In the genomic region with DNA sequence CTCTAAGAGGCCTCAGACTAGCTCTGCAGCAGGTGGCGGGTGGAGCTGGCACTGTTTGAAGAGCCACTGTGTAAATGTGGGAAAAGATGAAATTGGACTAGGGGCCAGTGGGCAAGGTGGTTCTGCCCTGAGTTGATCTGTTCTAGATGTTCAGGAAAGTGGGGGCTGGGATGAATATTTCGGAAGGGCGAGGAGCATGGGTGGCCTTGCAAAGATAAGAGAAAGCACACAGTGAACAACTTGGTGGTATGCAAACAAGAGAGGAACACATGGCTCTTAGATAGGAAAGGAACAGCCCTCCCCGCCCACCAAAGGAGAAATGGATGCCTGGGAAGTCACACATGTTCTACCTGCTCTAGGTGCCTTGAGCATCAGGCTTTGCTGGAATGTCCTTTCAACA, we compare ENCODE assay signal across 25 mouse cellular contexts. TPM values are rescaled to one million over a fixed set of nuclear protein-coding genes. Genes with fewer than 3 reads are reported as not detected.
DNase-seq lines count a peak whose midpoint lies in the region; ATAC-seq and TF ChIP-seq lines count a peak whose summit lies in the region.
"Had no signal": no experiment of that assay in that cellular context is flagged by ENCODE, and none has a peak within 500 bp of the region (broad histone marks: within the 10 kb centered on the region; RNA-seq: fewer than 3 reads in every experiment).

No protein-coding gene starts in this region.

- no peaks in the 10 kb centered on the region for H3K36me3 ChIP-seq in lung, postnatal 0 days (ENCODE audit: insufficient read depth, low read length)
- no peaks in the 10 kb centered on the region for H3K36me3 ChIP-seq in liver, embryonic 16.5 days (ENCODE audit: control insufficient read depth, insufficient read depth)
- no peaks in the 10 kb centered on the region for H3K36me3 ChIP-seq in stomach, postnatal 0 days (ENCODE audit: control insufficient read depth, insufficient read depth, low read length)
- H3K36me3 ChIP-seq in midbrain, embryonic 13.5 days = no peaks in the 10 kb centered on the region
- H3K36me3 ChIP-seq: embryonic facial prominence, embryonic 15.5 days; forebrain, embryonic 10.5 days; heart, embryonic 12.5 days; hindbrain, embryonic 15.5 days had no signal

- H3K9me3 ChIP-seq in lung, postnatal 0 days (ENCODE audit: low read length) = no peaks in the 10 kb centered on the region
- H3K9me3 ChIP-seq in liver, embryonic 16.5 days (replicated peaks; ENCODE audit: control insufficient read depth, low read length) = no peaks in the 10 kb centered on the region
- H3K9me3 ChIP-seq in stomach, postnatal 0 days (ENCODE audit: control insufficient read depth, low read length) = no peaks in the 10 kb centered on the region
- no peaks in the 10 kb centered on the region for H3K9me3 ChIP-seq in midbrain, embryonic 13.5 days
- H3K9me3 ChIP-seq: embryonic facial prominence, embryonic 15.5 days; forebrain, embryonic 10.5 days; heart, embryonic 12.5 days; hindbrain, embryonic 15.5 days had no signal

- no peak overlapping the region for H3K4me3 ChIP-seq in lung, postnatal 0 days (ENCODE audit: low read depth, low read length)
- H3K4me3 ChIP-seq in liver, embryonic 16.5 days (ENCODE audit: low read depth, low read length) = no peak overlapping the region
- no peak overlapping the region for H3K4me3 ChIP-seq in stomach, postnatal 0 days (ENCODE audit: low read depth, low read length)
- no peak overlapping the region for H3K4me3 ChIP-seq in midbrain, embryonic 13.5 days (replicated peaks)
- H3K4me3 ChIP-seq: embryonic facial prominence, embryonic 15.5 days; forebrain, embryonic 10.5 days; heart, embryonic 12.5 days; hindbrain, embryonic 15.5 days had no signal

- no peaks in the 10 kb centered on the region for H3K4me1 ChIP-seq in lung, postnatal 0 days (ENCODE audit: insufficient read depth, low read depth, low read length)
- H3K4me1 ChIP-seq in liver, embryonic 16.5 days (ENCODE audit: control insufficient read depth, low read depth, low read length) = peaks cover 6% of the 10 kb centered on the region
- H3K4me1 ChIP-seq in stomach, postnatal 0 days (replicated peaks; ENCODE audit: control insufficient read depth, insufficient read depth) = peaks cover 7% of the 10 kb centered on the region
- H3K4me1 ChIP-seq in midbrain, embryonic 13.5 days (replicated peaks) = no peaks in the 10 kb centered on the region
- H3K4me1 ChIP-seq: hindbrain, embryonic 15.5 days had no signal

- ATAC-seq in lung, postnatal 0 days = peak; percentile 40
- peak; percentile 66 for ATAC-seq in liver, embryonic 16.5 days (ENCODE audit: low read depth)
- ATAC-seq in stomach, postnatal 0 days (ENCODE audit: low FRiP score, low TSS enrichment) = peak; percentile 81
- ATAC-seq in midbrain, embryonic 13.5 days = no peak
- ATAC-seq: CD4-positive, CD25-positive, alpha-beta regulatory T cell, adult 4 months; forebrain, postnatal 0 days had no signal

- peak; percentile 18; the same call in 1 of the 2 replicates for TF ChIP-seq EP300 in lung, postnatal 0 days (IDR thresholded peaks at IDR 0.05)
- no peak for TF ChIP-seq EP300 in stomach, postnatal 0 days (optimal IDR thresholded peaks at IDR 0.05)

- DNase-seq in lung, postnatal 0 days (ENCODE audit: low spot score) = no peak
- DNase-seq in lung, postnatal 36 days = no peak
- DNase-seq in liver = peak; percentile 40
- peak; percentile 59 for DNase-seq in stomach, postnatal 0 days (ENCODE audit: low spot score)
- no peak for DNase-seq in right cerebral cortex, postnatal 25 days
- no peak for DNase-seq in kidney, adult 18-20 months
- DNase-seq: adrenal gland, postnatal 36 days; cerebellum, adult 2 months; cerebellum, postnatal 36 days; forebrain, postnatal 0 days; heart, postnatal 14 days; lung, postnatal 10 days; thymus, adult 18-20 months had no signal

- H3K4me2 ChIP-seq in lung, postnatal 0 days (replicated peaks; ENCODE audit: low read depth, low read length) = no peak overlapping the region
- H3K4me2 ChIP-seq in liver, embryonic 16.5 days (ENCODE audit: low read depth, low read length) = no peak overlapping the region
- H3K4me2 ChIP-seq in stomach, postnatal 0 days (replicated peaks; ENCODE audit: low read depth) = no peak overlapping the region
- H3K4me2 ChIP-seq in midbrain, embryonic 13.5 days (replicated peaks) = no peak overlapping the region
- H3K4me2 ChIP-seq: embryonic facial prominence, embryonic 15.5 days; heart, embryonic 12.5 days; hindbrain, embryonic 15.5 days; midbrain, embryonic 11.5 days had no signal

- H3K27me3 ChIP-seq in lung, postnatal 0 days (replicated peaks; ENCODE audit: insufficient read depth, low read length) = no peaks in the 10 kb centered on the region
- H3K27me3 ChIP-seq in liver, embryonic 16.5 days (ENCODE audit: control insufficient read depth, insufficient read depth, low read depth, low read length) = no peaks in the 10 kb centered on the region
- no peaks in the 10 kb centered on the region for H3K27me3 ChIP-seq in stomach, postnatal 0 days (ENCODE audit: control insufficient read depth, insufficient read depth, low read length)
- H3K27me3 ChIP-seq in midbrain, embryonic 13.5 days = no peaks in the 10 kb centered on the region
- H3K27me3 ChIP-seq: embryonic facial prominence, embryonic 15.5 days; heart, embryonic 12.5 days; hindbrain, embryonic 15.5 days had no signal

- H3K9ac ChIP-seq in lung, postnatal 0 days (replicated peaks; ENCODE audit: low read depth) = no peak overlapping the region
- no peak overlapping the region for H3K9ac ChIP-seq in liver, embryonic 16.5 days (ENCODE audit: low read depth, low read length)
- H3K9ac ChIP-seq in stomach, postnatal 0 days (ENCODE audit: low read length) = no peak overlapping the region
- H3K9ac ChIP-seq in midbrain, embryonic 13.5 days (replicated peaks) = no peak overlapping the region
- H3K9ac ChIP-seq: embryonic facial prominence, embryonic 15.5 days; forebrain, postnatal 0 days; heart, embryonic 12.5 days; hindbrain, embryonic 15.5 days had no signal

- no peak overlapping the region for H3K27ac ChIP-seq in lung, postnatal 0 days (ENCODE audit: low read length)
- H3K27ac ChIP-seq in liver, embryonic 16.5 days (ENCODE audit: low read length) = peak overlapping the region; percentile 74; the same call in 1 of the 2 replicates
- H3K27ac ChIP-seq in stomach, postnatal 0 days (replicated peaks) = peak overlapping the region; percentile 63; the same call in 1 of the 2 replicates
- H3K27ac ChIP-seq in midbrain, embryonic 13.5 days = no peak overlapping the region
- H3K27ac ChIP-seq: embryonic facial prominence, embryonic 15.5 days; forebrain, embryonic 10.5 days; hindbrain, embryonic 15.5 days had no signal

- WGBS in lung, postnatal 0 days = 66% methylated on average over 4 of the region's 4 CpGs
- WGBS in liver, embryonic 16.5 days (ENCODE audit: insufficient replicate concordance) = 24% methylated on average over 4 of the region's 4 CpGs
- 76% methylated on average over 4 of the region's 4 CpGs for WGBS in stomach, postnatal 0 days
- WGBS in midbrain, embryonic 13.5 days = 95% methylated on average over 4 of the region's 4 CpGs

- no peak for TF ChIP-seq CTCF in lung, postnatal 0 days (IDR thresholded peaks at IDR 0.05)
- TF ChIP-seq CTCF in stomach, postnatal 0 days (IDR thresholded peaks at IDR 0.05; ENCODE audit: low read depth) = no peak

RNA-seq across cellular contexts. Expression of a gene that starts 18.8 kb away (rescaled TPM):
- 12.8 and 34.0 TPM in 2 replicates for polyA plus RNA-seq in lung, postnatal 0 days (2015; fragmentation: Nextera tagmentation; extraction: Ambion mirVana)
- 293 and 366 TPM in 2 replicates for polyA plus RNA-seq in liver, embryonic 16.5 days (2015; fragmentation: Nextera tagmentation; extraction: Ambion mirVana)
- 290 and 337 TPM in 2 replicates for polyA plus RNA-seq in stomach, postnatal 0 days (2015; fragmentation: Nextera tagmentation; extraction: Ambion mirVana)
- polyA plus RNA-seq in midbrain, embryonic 13.5 days (2015; fragmentation: Nextera tagmentation; extraction: Ambion mirVana) = 8.1 and 9.6 TPM in 2 replicates
- polyA plus RNA-seq: CD4-positive, CD25-positive, alpha-beta regulatory T cell, adult 4 months had no signal

RNA-seq across cellular contexts. Expression of a gene that starts 39.5 kb away (rescaled TPM):
- not detected in 2 replicates for polyA plus RNA-seq in lung, postnatal 0 days (2015; fragmentation: Nextera tagmentation; extraction: Ambion mirVana)
- 0.27 TPM in 1 of 2 replicates, not detected in the other for polyA plus RNA-seq in liver, embryonic 16.5 days (2015; fragmentation: Nextera tagmentation; extraction: Ambion mirVana)
- polyA plus RNA-seq in stomach, postnatal 0 days (2015; fragmentation: Nextera tagmentation; extraction: Ambion mirVana) = not detected in 2 replicates
- not detected in 2 replicates for polyA plus RNA-seq in midbrain, embryonic 13.5 days (2015; fragmentation: Nextera tagmentation; extraction: Ambion mirVana)
- polyA plus RNA-seq: CD4-positive, CD25-positive, alpha-beta regulatory T cell, adult 4 months; cerebellum, adult 2 months; embryonic facial prominence, embryonic 15.5 days; forebrain, postnatal 0 days; heart, embryonic 12.5 days; hindbrain, embryonic 15.5 days; kidney, adult 2 months; limb, embryonic 14.5 days; midbrain, embryonic 11.5 days; neural tube, embryonic 11.5 days; urinary bladder, adult 2 months had no signal

Comparison
In these comparisons a context has a peak if more than half of its experiments do, and no peak if none do; other contexts are left out.
1. DNase-seq: peak in liver (single experiment) and stomach, postnatal 0 days (single experiment); none in lung, postnatal 0 days (single experiment), lung, postnatal 36 days (single experiment), right cerebral cortex, postnatal 25 days (single experiment) and kidney, adult 18-20 months (single experiment).
2. H3K27ac ChIP-seq: peak in liver, embryonic 16.5 days (single experiment) and stomach, postnatal 0 days (single experiment); none in lung, postnatal 0 days (single experiment) and midbrain, embryonic 13.5 days (single experiment).